ENCODE assay signal across 20 mouse cellular contexts in the genomic region with DNA sequence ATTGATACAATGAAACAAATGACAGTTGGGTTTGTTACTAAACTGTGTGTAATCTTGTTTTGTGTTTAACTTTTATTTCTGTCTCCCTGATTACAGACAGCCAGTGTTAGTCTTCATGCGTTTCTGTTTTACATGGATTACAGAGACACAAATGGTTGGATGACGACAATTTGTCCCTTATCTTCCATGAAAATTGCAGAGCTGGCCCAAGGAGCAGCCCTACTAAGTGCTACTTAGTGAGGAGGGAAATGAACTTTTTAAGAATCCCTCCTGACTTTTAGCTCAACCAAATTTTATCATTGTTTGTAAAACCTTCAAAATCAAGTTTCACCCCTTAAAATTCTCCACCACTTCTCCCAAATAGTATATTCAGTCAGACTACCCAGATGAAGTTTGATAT. TPM values are rescaled to one million over a fixed set of nuclear protein-coding genes. Genes with fewer than 3 reads are reported as not detected.
DNase-seq lines count a peak whose midpoint lies in the region; ATAC-seq and TF ChIP-seq lines count a peak whose summit lies in the region.
"Had no signal": no experiment of that assay in that cellular context is flagged by ENCODE, and none has a peak within 500 bp of the region (broad histone marks: within the 10 kb centered on the region; RNA-seq: fewer than 3 reads in every experiment).

No protein-coding gene starts in this region.

- H3K79me2 ChIP-seq in MEL (ENCODE audit: control insufficient read depth, insufficient read depth, low read length, poor library complexity) = peaks cover 34% of the 10 kb centered on the region

- TF ChIP-seq RAD21 in MEL (IDR thresholded peaks at IDR 0.05; ENCODE audit: low read depth, low read length) = no peak

- no peak for ATAC-seq in embryonic facial prominence, embryonic 13.5 days (ENCODE audit: insufficient number of reproducible peaks, insufficient read depth, low FRiP score, low TSS enrichment, low read depth)
- ATAC-seq in liver, embryonic 12.5 days = no peak
- ATAC-seq in liver, postnatal 0 days = no peak
- ATAC-seq: activated CD4-positive, CD25-positive, alpha-beta regulatory T cell, adult 4 months; CD4-positive, CD25-positive, alpha-beta regulatory T cell, adult 4 months; forebrain, embryonic 14.5 days; Patski had no signal

- H3K4me2 ChIP-seq in embryonic facial prominence, embryonic 13.5 days = no peak overlapping the region
- peak overlapping the region; percentile 90 for H3K4me2 ChIP-seq in liver, embryonic 12.5 days
- peak overlapping the region; percentile 88; the same call in 1 of the 2 replicates for H3K4me2 ChIP-seq in liver, postnatal 0 days (ENCODE audit: low read depth, low read length)

- intact Hi-C loops in left cerebral cortex, postnatal 4 days (cut with DNase I) = loop anchor here (5.0 kb wide), 1 partner anchor 124 kb away; no protein-coding TSS in a partner anchor

- H3K36me3 ChIP-seq in embryonic facial prominence, embryonic 13.5 days = peaks cover 3% of the 10 kb centered on the region
- H3K36me3 ChIP-seq in embryonic facial prominence, embryonic 10.5 days (replicated peaks) = peaks cover 7% of the 10 kb centered on the region
- peaks cover under 1 to 30% of the 10 kb centered on the region in 2 experiments; a peak in 3 of 4 replicates for H3K36me3 ChIP-seq in MEL (ENCODE audit: control insufficient read depth in 1 of 2, insufficient read depth in 2 of 2, low read length in 2 of 2)
- peaks cover 8% of the 10 kb centered on the region for H3K36me3 ChIP-seq in liver, embryonic 12.5 days
- peaks cover 2% of the 10 kb centered on the region; the same call in 1 of the 2 replicates for H3K36me3 ChIP-seq in liver, postnatal 0 days (replicated peaks; ENCODE audit: insufficient read depth, low read length)

- no peak for DNase-seq in embryonic facial prominence, embryonic 10.5 days (ENCODE audit: low spot score)
- DNase-seq in MEL (ENCODE audit: low read depth, low spot score) = no peak
- DNase-seq in liver, postnatal 0 days = no peak
- no peak for DNase-seq in left cerebral cortex, postnatal 4 days
- DNase-seq in frontal cortex, postnatal 36 days (ENCODE audit: low spot score in 2 of 2) = no peak
- DNase-seq: adrenal gland, postnatal 14 days; B cell, adult 2 months; cerebellum, adult 11-12 months; gastrocnemius, postnatal 14 days had no signal

- peaks cover 37% of the 10 kb centered on the region for H3K4me1 ChIP-seq in embryonic facial prominence, embryonic 13.5 days
- H3K4me1 ChIP-seq in embryonic facial prominence, embryonic 10.5 days = peaks cover 41% of the 10 kb centered on the region
- H3K4me1 ChIP-seq in MEL (ENCODE audit: control insufficient read depth in 1 of 2, insufficient read depth in 2 of 2, low read length in 2 of 2) = peaks cover 6 to 26% of the 10 kb centered on the region in 2 experiments
- H3K4me1 ChIP-seq in liver, embryonic 12.5 days = peaks cover 63% of the 10 kb centered on the region
- H3K4me1 ChIP-seq in liver, postnatal 0 days (ENCODE audit: insufficient read depth) = peaks cover 33% of the 10 kb centered on the region

- H3K4me3 ChIP-seq in embryonic facial prominence, embryonic 13.5 days = no peak overlapping the region
- H3K4me3 ChIP-seq in embryonic facial prominence, embryonic 10.5 days = no peak overlapping the region
- H3K4me3 ChIP-seq in MEL (ENCODE audit: control insufficient read depth in 1 of 2, insufficient read depth in 1 of 2, low read depth in 2 of 2, low read length in 2 of 2) = no peak overlapping the region
- H3K4me3 ChIP-seq in liver, embryonic 12.5 days = no peak overlapping the region
- no peak overlapping the region for H3K4me3 ChIP-seq in liver, postnatal 0 days (ENCODE audit: low read depth, low read length)
- H3K4me3 ChIP-seq: heart, adult 2 months; hindbrain, embryonic 13.5 days had no signal

- no peak for TF ChIP-seq EP300 in MEL (IDR thresholded peaks at IDR 0.05; ENCODE audit: low read depth in 1 of 2, low read length in 2 of 2)
- no peak for TF ChIP-seq EP300 in liver, postnatal 0 days (IDR thresholded peaks at IDR 0.05; ENCODE audit: low read depth)

- no peak overlapping the region for H3K9ac ChIP-seq in embryonic facial prominence, embryonic 13.5 days
- H3K9ac ChIP-seq in MEL (ENCODE audit: control insufficient read depth, low read depth, low read length, poor library complexity, severe bottlenecking) = no peak overlapping the region
- H3K9ac ChIP-seq in liver, embryonic 12.5 days = no peak overlapping the region
- H3K9ac ChIP-seq in liver, postnatal 0 days (replicated peaks) = no peak overlapping the region
- H3K9ac ChIP-seq: heart, embryonic 15.5 days; hindbrain, embryonic 13.5 days had no signal

- no peak for TF ChIP-seq CTCF in MEL (IDR thresholded peaks at IDR 0.05 in 2 of 3, conservative IDR thresholded peaks at IDR 0.05 in 1 of 3; ENCODE audit: control insufficient read depth in 1 of 3, insufficient read depth in 1 of 3, low read depth in 2 of 3, low read length in 3 of 3, poor library complexity in 1 of 3, severe bottlenecking in 1 of 3)
- no peak for TF ChIP-seq CTCF in liver, postnatal 0 days (IDR thresholded peaks at IDR 0.05; ENCODE audit: low read depth)

- H3K9me3 ChIP-seq in embryonic facial prominence, embryonic 13.5 days = no peaks in the 10 kb centered on the region
- H3K9me3 ChIP-seq in embryonic facial prominence, embryonic 10.5 days = no peaks in the 10 kb centered on the region
- H3K9me3 ChIP-seq in MEL (replicated peaks; ENCODE audit: insufficient read depth, low read length) = no peaks in the 10 kb centered on the region
- no peaks in the 10 kb centered on the region for H3K9me3 ChIP-seq in liver, embryonic 12.5 days (replicated peaks)
- H3K9me3 ChIP-seq in liver, postnatal 0 days (ENCODE audit: low read length) = no peaks in the 10 kb centered on the region
- H3K9me3 ChIP-seq: forebrain, embryonic 10.5 days; G1E; heart, embryonic 15.5 days; hindbrain, embryonic 13.5 days had no signal

- peaks cover 21% of the 10 kb centered on the region for H3K27me3 ChIP-seq in embryonic facial prominence, embryonic 13.5 days
- H3K27me3 ChIP-seq in embryonic facial prominence, embryonic 10.5 days (replicated peaks; ENCODE audit: low read depth, poor library complexity, severe bottlenecking) = peaks cover 27% of the 10 kb centered on the region
- no peaks in the 10 kb centered on the region for H3K27me3 ChIP-seq in MEL (ENCODE audit: control insufficient read depth in 1 of 2, insufficient read depth in 2 of 2, low read length in 2 of 2)
- H3K27me3 ChIP-seq in liver, embryonic 12.5 days (replicated peaks) = no peaks in the 10 kb centered on the region
- H3K27me3 ChIP-seq in liver, postnatal 0 days (ENCODE audit: insufficient read depth, low read length) = no peaks in the 10 kb centered on the region
- H3K27me3 ChIP-seq: heart, embryonic 15.5 days; Patski had no signal

- no peak for TF ChIP-seq POLR2A in MEL (IDR thresholded peaks at IDR 0.05; ENCODE audit: control insufficient read depth in 1 of 2, insufficient read depth in 1 of 2, low read depth in 1 of 2, low read length in 2 of 2, poor library complexity in 1 of 2)

- 72% methylated on average over 2 of the region's 2 CpGs for WGBS in embryonic facial prominence, embryonic 13.5 days
- 83% methylated on average over 2 of the region's 2 CpGs for WGBS in embryonic facial prominence, embryonic 10.5 days
- WGBS in liver, embryonic 12.5 days (ENCODE audit: insufficient replicate concordance) = 56% methylated on average over 2 of the region's 2 CpGs
- WGBS in liver, postnatal 0 days (ENCODE audit: insufficient replicate concordance) = 46% methylated on average over 2 of the region's 2 CpGs

- H3K27ac ChIP-seq in embryonic facial prominence, embryonic 13.5 days = peak overlapping the region; percentile 60; the same call in 1 of the 2 replicates
- H3K27ac ChIP-seq in embryonic facial prominence, embryonic 10.5 days (replicated peaks) = no peak overlapping the region
- H3K27ac ChIP-seq in MEL (ENCODE audit: control insufficient read depth, low read depth, low read length) = no peak overlapping the region
- peak overlapping the region; percentile 45; the same call in 1 of the 2 replicates for H3K27ac ChIP-seq in liver, embryonic 12.5 days
- peak overlapping the region; percentile 97 for H3K27ac ChIP-seq in liver, postnatal 0 days (ENCODE audit: low read depth)
- H3K27ac ChIP-seq: forebrain, embryonic 10.5 days; heart, embryonic 15.5 days; hindbrain, embryonic 13.5 days had no signal

TF ChIP-seq in MEL, 35 proteins besides CTCF, POLR2A, EP300 and RAD21:
- TF ChIP-seq MAX (IDR thresholded peaks at IDR 0.05; ENCODE audit: low read length) (no peak), ZKSCAN1 (IDR thresholded peaks at IDR 0.05; ENCODE audit: low read depth, low read length) (peak; percentile 94), ZNF384 (IDR thresholded peaks at IDR 0.05; ENCODE audit: low read depth, low read length) (no peak), SIN3A (IDR thresholded peaks at IDR 0.05; ENCODE audit: low read length) (no peak)

RNA-seq across cellular contexts. Expression of a gene that starts 1.7 kb away (rescaled TPM):
- 14.3 and 16.3 TPM in 2 replicates for polyA plus RNA-seq in embryonic facial prominence, embryonic 13.5 days (2015; fragmentation: Nextera tagmentation; extraction: Ambion mirVana)
- 8.1 TPM in 2 replicates for polyA plus RNA-seq in embryonic facial prominence, embryonic 10.5 days (2016; fragmentation: Nextera tagmentation; extraction: Ambion mirVana)
- 32.1 and 33.7 TPM in 2 replicates for total RNA-seq in MEL (2012; rRNA removed)
- 10 to 100 TPM in 1 of 2 experiments, not detected in 1; 79.2 TPM for polyA plus RNA-seq in MEL (2012; ENCODE audit: insufficient read depth in 1 of 2, insufficient read length in 2 of 2, low read depth in 1 of 2, low replicate concordance in 2 of 2, missing spikeins in 1 of 2)
- polyA plus RNA-seq in liver, embryonic 12.5 days (2016; fragmentation: Nextera tagmentation; extraction: Ambion mirVana) = 67.9 and 68.6 TPM in 2 replicates
- 40.5 and 41.9 TPM in 2 replicates for polyA plus RNA-seq in liver, postnatal 0 days (2015; fragmentation: Nextera tagmentation; extraction: Ambion mirVana)
- total RNA-seq in left cerebral cortex, postnatal 4 days (2021) = 10 to 100 TPM; 80.6 to 85.3 TPM

RNA-seq across cellular contexts. Expression of a gene that starts 2.3 kb away (rescaled TPM):
- polyA plus RNA-seq in embryonic facial prominence, embryonic 13.5 days (2015; fragmentation: Nextera tagmentation; extraction: Ambion mirVana) = 87.8 and 89.7 TPM in 2 replicates
- 74.6 and 76.4 TPM in 2 replicates for polyA plus RNA-seq in embryonic facial prominence, embryonic 10.5 days (2016; fragmentation: Nextera tagmentation; extraction: Ambion mirVana)
- total RNA-seq in MEL (2012; rRNA removed) = 64.6 and 67.8 TPM in 2 replicates
- polyA plus RNA-seq in MEL (2012; ENCODE audit: insufficient read depth in 1 of 2, insufficient read length in 2 of 2, low read depth in 1 of 2, low replicate concordance in 2 of 2, missing spikeins in 1 of 2) = 100 to 1,000 TPM in 1 of 2 experiments, not detected in 1; 102 TPM
- polyA plus RNA-seq in liver, embryonic 12.5 days (2016; fragmentation: Nextera tagmentation; extraction: Ambion mirVana) = 61.2 and 66.4 TPM in 2 replicates
- 30.5 and 33.4 TPM in 2 replicates for polyA plus RNA-seq in liver, postnatal 0 days (2015; fragmentation: Nextera tagmentation; extraction: Ambion mirVana)
- 10 to 100 TPM; 81.4 to 81.6 TPM for total RNA-seq in left cerebral cortex, postnatal 4 days (2021)

Comparison
In these comparisons a context has a peak if more than half of its experiments do, and no peak if none do; other contexts are left out.
1. H3K27ac ChIP-seq: peak in embryonic facial prominence, embryonic 13.5 days (single experiment), liver, embryonic 12.5 days (single experiment) and liver, postnatal 0 days (single experiment); none in embryonic facial prominence, embryonic 10.5 days (single experiment) and MEL (single experiment).